Mouse (Mus musculus) neural tube, embryonic 13.5 days (tissue): Measurements from ENCODE around the gene Pxk. TPM values are rescaled to one million over a fixed set of nuclear protein-coding genes. Genes with fewer than 3 reads are reported as not detected.
"Not testable (repeated sequence)": the region's sequence is repeated elsewhere in the genome, so short reads cannot be mapped to it uniquely, and the experiment has no call there.

Source experiments
- ATAC-seq: fragments of 200-750 bp; cut with Nextera tagmentation; 2 replicates; pipeline ENCODE4 v1.8.0; 2017; ENCODE audit warnings: low read depth, mild to moderate bottlenecking, moderate TSS enrichment, moderate library complexity
- H3K27ac ChIP-seq: fragments of 300-500 bp; sonication (generic); replicated peaks from 2 replicates; pipeline ENCODE4 v1.5.1; 2015; ENCODE audit warnings: moderate library complexity, mild to moderate bottlenecking, inconsistent platforms
- H3K27me3 ChIP-seq: fragments of 300-500 bp; sonication (generic); 2 replicates; pipeline ENCODE4 v1.6.1; 2015; ENCODE audit warnings: mild to moderate bottlenecking, inconsistent platforms
- H3K36me3 ChIP-seq: fragments of 300-500 bp; sonication (generic); 2 replicates; pipeline ENCODE4 v1.6.1; 2015; ENCODE audit warnings: mild to moderate bottlenecking, inconsistent platforms
- H3K4me1 ChIP-seq: fragments of 300-500 bp; sonication (generic); replicated peaks from 2 replicates; pipeline ENCODE4 v1.6.1; 2015; ENCODE audit warnings: inconsistent platforms
- H3K4me2 ChIP-seq: fragments of 300-500 bp; sonication (generic); 2 replicates; pipeline ENCODE4 v1.6.1; 2015; ENCODE audit warnings: inconsistent platforms, mild to moderate bottlenecking, moderate library complexity
- H3K4me3 ChIP-seq: fragments of 300-500 bp; sonication (generic); 2 replicates; pipeline ENCODE4 v1.5.1; 2015; ENCODE audit warnings: mild to moderate bottlenecking, inconsistent platforms
- H3K9ac ChIP-seq: fragments of 300-500 bp; sonication (generic); 2 replicates; pipeline ENCODE4 v1.6.1; 2015; ENCODE audit warnings: moderate library complexity, mild to moderate bottlenecking, inconsistent platforms
- H3K9me3 ChIP-seq: fragments of 300-500 bp; sonication (generic); 2 replicates; pipeline ENCODE4 v1.6.1; 2016; ENCODE audit warnings: inconsistent platforms
- WGBS: fragments of 180-500 bp; shearing (Covaris S2); methylation state at CpG from one replicate; pipeline ENCODE4 v1.1.7; 2015; 5-methylcytosine and 5-hydroxymethylcytosine counted together
- polyA plus RNA-seq: library from polyadenylated mRNA; unstranded; fragments of >200 nt; fragmentation: Nextera tagmentation; extraction: Ambion mirVana; gene quantifications from 2 replicates; pipeline ENCODE4 v1.2.1, GENCODE M21; 2015

The Pxk gene
- polyA plus RNA-seq, 1 experiment from 2014 or later, result 67.8 TPM

DNA sequence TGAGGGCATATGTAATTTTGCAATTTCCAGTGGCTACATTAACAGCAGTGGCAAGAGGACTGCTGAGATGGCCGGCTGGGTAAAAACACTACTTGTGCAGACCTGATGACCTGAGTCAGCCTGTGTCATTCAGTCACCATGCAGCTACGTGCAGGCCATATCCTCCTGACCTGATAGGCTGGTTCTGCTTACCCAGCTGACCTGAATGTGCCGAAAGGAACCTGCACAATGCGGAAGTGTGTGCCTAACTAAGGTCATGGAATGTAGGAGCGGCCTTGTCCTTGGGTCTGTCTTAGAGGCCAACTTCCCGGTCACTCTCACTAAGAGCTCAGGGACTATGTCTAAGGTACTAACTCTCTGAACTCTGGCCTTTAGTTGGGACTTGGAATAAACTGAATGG, 13.5 kb downstream of the Pxk start:
- no peaks in the 10 kb centered on the region for H3K4me1 ChIP-seq

DNA sequence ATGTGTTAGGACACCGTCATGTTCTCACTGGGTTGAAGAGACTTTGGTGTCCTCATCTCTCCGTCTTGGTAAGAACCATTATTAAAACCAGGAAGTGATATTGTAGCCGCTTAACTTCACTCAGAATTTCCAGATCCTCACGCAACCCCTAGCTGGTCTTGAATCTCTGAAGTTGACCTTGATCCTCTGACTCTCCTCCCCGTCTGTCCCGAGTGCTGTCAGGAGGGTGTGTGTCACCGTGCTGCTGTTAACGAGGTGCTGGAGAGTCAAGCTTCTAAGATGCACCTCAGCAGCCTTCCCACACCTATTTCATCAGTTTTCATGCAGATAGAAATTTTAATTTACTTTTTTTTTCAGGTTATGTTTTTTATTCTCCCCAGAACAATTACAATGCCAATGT, 14.0 kb downstream of the Pxk start:
- Histone ChIP-seq H3K36me3 (no peaks in the 10 kb centered on the region), H3K27ac (no peak overlapping the region), H3K9ac (no peak overlapping the region), H3K27me3 (no peaks in the 10 kb centered on the region), H3K9me3 (no peaks in the 10 kb centered on the region), H3K4me2 (no peak overlapping the region), H3K4me3 (no peak overlapping the region), H3K4me1 (no peaks in the 10 kb centered on the region)
- 91% methylated on average over 8 of the region's 8 CpGs for WGBS
- no peak for ATAC-seq

More for the DNA sequence above, 13.5 kb downstream of the Pxk start:
- WGBS, result 92% methylated on average over 6 of the region's 6 CpGs
- Histone ChIP-seq H3K27ac (no peak overlapping the region), H3K9ac (no peak overlapping the region), H3K4me2 (no peak overlapping the region), H3K27me3 (no peaks in the 10 kb centered on the region), H3K9me3 (no peaks in the 10 kb centered on the region), H3K4me3 (no peak overlapping the region), H3K36me3 (no peaks in the 10 kb centered on the region)
- no peak for ATAC-seq

DNA sequence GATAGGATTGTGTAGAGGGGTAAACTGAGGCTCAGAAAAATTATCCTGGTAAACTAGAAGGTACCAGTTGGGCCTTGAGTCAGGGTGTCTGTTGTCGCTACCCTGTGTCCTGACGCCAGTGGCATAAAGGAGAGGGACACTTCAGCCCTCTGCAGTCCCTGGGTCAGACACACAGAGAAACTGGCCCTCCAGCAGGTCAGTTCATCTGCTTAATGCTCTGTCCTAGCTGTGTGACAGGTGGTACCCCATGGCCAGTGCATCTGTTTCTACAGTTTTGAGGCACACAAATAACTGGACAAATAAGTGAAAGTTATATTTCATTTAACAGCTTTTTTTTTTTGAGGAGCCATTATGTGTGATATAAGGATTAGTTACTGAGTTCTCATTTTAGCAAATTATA, 15.6 kb downstream of the Pxk start:
- no peak for ATAC-seq
- Histone ChIP-seq H3K36me3 (no peaks in the 10 kb centered on the region), H3K9me3 (no peaks in the 10 kb centered on the region), H3K27me3 (no peaks in the 10 kb centered on the region), H3K27ac (no peak overlapping the region), H3K4me3 (no peak overlapping the region), H3K4me1 (no peaks in the 10 kb centered on the region), H3K4me2 (no peak overlapping the region), H3K9ac (no peak overlapping the region)
- 81% methylated on average over 2 of the region's 2 CpGs for WGBS

DNA sequence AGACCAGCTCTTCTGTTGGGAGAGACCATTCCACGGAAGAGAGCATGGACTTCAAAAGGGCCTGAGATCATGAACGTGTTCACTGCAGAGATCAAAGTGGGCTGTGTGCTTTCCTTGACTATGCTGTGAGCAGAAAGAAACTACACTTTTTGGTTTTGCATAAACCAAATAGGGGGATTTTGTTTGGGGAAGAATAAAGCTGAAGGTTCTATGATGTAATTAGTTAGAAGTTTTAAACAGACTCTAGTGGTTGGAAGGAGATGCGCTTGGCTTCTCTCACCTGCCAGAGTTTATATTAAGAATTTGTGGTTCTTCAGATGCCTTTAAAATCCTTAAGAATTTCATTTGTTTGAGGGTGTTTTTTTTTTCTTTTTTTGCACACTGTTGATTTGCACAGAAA, 16.3 kb downstream of the Pxk start:
- no peak for ATAC-seq
- H3K36me3 ChIP-seq, result no peaks in the 10 kb centered on the region

DNA sequence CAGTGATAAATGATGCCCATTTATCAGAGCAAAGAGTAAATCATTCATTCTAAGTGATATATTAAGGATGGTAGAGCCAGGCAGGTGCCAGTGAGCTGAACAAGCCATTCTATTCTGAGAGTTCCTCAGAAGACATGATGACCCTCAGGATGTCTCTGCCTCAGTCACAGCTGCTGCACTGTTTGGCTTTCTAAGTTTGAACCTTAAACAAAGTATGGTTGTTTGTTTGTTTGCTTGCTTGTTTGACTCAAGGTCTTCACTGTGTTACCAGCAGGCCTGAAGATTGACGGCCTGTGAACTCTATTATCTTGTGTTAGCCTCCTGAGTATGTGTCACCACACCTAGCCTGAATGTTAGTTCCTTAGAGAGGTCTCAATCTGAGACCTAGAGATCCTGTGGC, 16.7 kb downstream of the Pxk start:
- 79% methylated on average over 1 of the region's 1 CpGs for WGBS
- no peaks in the 10 kb centered on the region for H3K27me3 ChIP-seq
- no peak for ATAC-seq

More for the DNA sequence above, 16.3 kb downstream of the Pxk start:
- Histone ChIP-seq H3K27me3 (no peaks in the 10 kb centered on the region), H3K4me1 (no peaks in the 10 kb centered on the region), H3K9ac (no peak overlapping the region), H3K4me2 (no peak overlapping the region), H3K4me3 (no peak overlapping the region), H3K9me3 (no peaks in the 10 kb centered on the region), H3K27ac (no peak overlapping the region)
- WGBS, result 72% methylated on average over 3 of the region's 3 CpGs

DNA sequence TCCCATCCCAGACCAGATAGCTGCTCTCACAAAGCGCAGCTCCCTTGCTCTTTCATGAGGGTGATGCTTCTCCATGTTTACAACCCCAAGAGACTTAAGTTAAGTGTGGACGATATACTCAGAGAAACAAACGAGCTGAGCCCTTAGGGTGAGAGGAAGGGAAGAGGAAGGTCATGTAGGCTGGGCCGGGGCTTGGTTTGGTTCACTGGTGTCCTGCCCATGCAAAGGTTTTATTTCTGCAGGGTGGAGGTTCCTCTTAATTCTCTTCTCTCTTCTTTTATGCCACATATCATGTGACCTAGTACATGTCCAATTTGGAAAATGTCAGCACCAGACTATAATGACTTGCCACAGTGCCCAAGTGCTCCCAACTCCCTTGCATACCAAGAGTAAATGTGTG, 17.8 kb downstream of the Pxk start:
- Histone ChIP-seq H3K9ac (no peak overlapping the region), H3K9me3 (no peaks in the 10 kb centered on the region), H3K4me1 (no peaks in the 10 kb centered on the region), H3K27ac (no peak overlapping the region), H3K4me2 (no peak overlapping the region), H3K36me3 (peaks cover 7% of the 10 kb centered on the region; the same call in 1 of the 2 replicates), H3K4me3 (no peak overlapping the region), H3K27me3 (no peaks in the 10 kb centered on the region)
- no peak for ATAC-seq
- WGBS, result 79% methylated on average over 4 of the region's 4 CpGs

More for the DNA sequence above, 16.7 kb downstream of the Pxk start:
- Histone ChIP-seq H3K4me3 (no peak overlapping the region), H3K4me1 (no peaks in the 10 kb centered on the region), H3K27ac (no peak overlapping the region), H3K4me2 (no peak overlapping the region), H3K9ac (no peak overlapping the region), H3K9me3 (no peaks in the 10 kb centered on the region), H3K36me3 (no peaks in the 10 kb centered on the region)

DNA sequence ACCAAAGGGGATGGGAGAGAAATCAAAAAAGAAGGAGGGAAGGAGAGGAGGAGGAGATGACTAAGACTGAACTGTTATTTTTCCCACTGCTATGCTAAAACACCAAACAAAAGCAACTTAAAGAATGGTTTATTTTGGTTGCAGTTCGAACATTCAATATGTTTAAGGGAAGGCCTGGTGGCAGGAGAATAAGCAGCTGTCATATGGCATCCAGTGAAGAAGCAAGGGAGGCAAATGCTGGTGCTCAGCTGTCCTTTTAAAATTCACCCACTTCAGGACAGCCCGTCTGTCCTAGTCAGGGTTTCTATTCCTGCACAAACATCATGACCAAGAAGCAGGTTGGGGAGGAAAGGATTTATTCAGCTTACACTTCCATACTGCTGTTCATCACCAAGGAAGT, 19.4 kb downstream of the Pxk start:
- H3K9me3 ChIP-seq, result no peaks in the 10 kb centered on the region
- WGBS, result 83% methylated on average over 2 of the region's 2 CpGs

DNA sequence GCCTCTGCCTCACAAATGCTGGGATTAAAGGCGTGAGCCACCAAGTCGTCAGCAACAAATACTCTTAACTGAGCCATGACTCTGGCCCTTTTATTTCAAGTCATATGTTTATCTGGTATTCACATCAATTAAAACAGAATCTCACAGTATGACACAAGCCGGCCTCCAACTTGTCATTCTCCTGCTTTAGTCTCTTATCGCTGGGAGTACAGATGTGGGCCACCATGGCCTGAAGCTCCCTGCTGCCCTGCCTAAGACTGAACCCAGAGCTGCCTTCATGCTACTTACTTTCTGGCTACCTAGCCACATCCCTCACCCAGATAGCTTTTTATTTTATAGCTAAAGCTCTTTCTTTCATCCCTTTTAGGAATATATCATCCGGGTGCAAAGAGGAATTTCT, 21.4 kb downstream of the Pxk start:
- no peak overlapping the region for H3K4me2 ChIP-seq
- H3K27me3 ChIP-seq, result no peaks in the 10 kb centered on the region
- H3K27ac ChIP-seq, result no peak overlapping the region
- no peaks in the 10 kb centered on the region for H3K4me1 ChIP-seq
- no peak for ATAC-seq
- no peak overlapping the region for H3K9ac ChIP-seq
- peaks cover 36% of the 10 kb centered on the region for H3K36me3 ChIP-seq
- H3K4me3 ChIP-seq, result no peak overlapping the region
- H3K9me3 ChIP-seq, result no peaks in the 10 kb centered on the region
- 96% methylated on average over 5 of the region's 5 CpGs for WGBS

More for the DNA sequence above, 19.4 kb downstream of the Pxk start:
- Histone ChIP-seq H3K36me3 (peaks cover 19% of the 10 kb centered on the region), H3K9ac (no peak overlapping the region), H3K4me1 (no peaks in the 10 kb centered on the region), H3K4me2 (no peak overlapping the region), H3K27me3 (no peaks in the 10 kb centered on the region), H3K27ac (no peak overlapping the region), H3K4me3 (no peak overlapping the region)
- no peak for ATAC-seq

DNA sequence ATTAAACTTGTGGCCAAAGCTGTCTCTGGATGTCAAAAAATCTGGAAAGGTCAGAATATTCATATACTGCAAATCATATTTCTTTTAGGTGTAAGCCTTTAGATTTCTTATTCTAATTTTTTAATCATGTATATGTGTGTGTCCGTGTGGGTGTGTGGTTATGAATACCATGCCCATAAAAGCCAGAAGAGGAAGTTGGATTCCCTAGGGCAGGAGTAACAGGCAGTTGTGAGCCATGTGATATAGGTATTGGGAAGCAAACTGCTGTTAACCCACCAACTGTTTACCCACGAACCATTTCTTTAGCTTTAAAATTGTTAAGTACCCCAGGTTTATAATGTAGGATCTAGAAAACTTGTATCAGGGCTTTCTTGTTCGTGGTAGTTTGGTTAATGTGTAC, 21.9 kb downstream of the Pxk start:
- Histone ChIP-seq H3K4me1 (no peaks in the 10 kb centered on the region), H3K4me3 (no peak overlapping the region), H3K27ac (no peak overlapping the region), H3K9ac (no peak overlapping the region), H3K9me3 (no peaks in the 10 kb centered on the region), H3K4me2 (no peak overlapping the region), H3K36me3 (peaks cover 36% of the 10 kb centered on the region), H3K27me3 (no peaks in the 10 kb centered on the region)
- no peak for ATAC-seq
- WGBS, result 85% methylated on average over 3 of the region's 3 CpGs

DNA sequence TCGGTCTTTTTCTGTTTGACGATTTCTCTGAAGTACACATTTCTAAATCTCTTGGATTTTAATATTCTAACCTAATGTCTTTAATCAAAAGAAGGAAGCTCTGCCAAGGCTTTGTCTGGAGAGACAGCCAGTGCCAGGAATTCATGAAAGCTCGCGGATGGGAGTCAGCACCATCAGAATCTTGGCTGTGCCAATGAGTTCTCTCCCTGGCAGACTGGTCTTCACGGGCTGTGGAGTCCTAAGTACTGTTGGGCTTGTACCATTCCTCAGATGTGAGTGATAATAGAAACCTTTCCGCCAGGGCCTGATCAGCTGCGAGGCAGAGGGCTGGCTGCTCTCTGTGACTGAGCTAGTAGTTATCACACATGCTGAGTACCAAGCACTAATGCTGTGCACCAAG, 25.1 kb downstream of the Pxk start:
- no peak overlapping the region for H3K4me2 ChIP-seq
- no peaks in the 10 kb centered on the region for H3K27me3 ChIP-seq
- no peak overlapping the region for H3K4me3 ChIP-seq
- 94% methylated on average over 7 of the region's 7 CpGs for WGBS
- no peaks in the 10 kb centered on the region for H3K9me3 ChIP-seq
- H3K36me3 ChIP-seq, result peaks cover 57% of the 10 kb centered on the region
- H3K4me1 ChIP-seq, result no peaks in the 10 kb centered on the region
- H3K27ac ChIP-seq, result no peak overlapping the region
- ATAC-seq, result no peak
- H3K9ac ChIP-seq, result no peak overlapping the region

DNA sequence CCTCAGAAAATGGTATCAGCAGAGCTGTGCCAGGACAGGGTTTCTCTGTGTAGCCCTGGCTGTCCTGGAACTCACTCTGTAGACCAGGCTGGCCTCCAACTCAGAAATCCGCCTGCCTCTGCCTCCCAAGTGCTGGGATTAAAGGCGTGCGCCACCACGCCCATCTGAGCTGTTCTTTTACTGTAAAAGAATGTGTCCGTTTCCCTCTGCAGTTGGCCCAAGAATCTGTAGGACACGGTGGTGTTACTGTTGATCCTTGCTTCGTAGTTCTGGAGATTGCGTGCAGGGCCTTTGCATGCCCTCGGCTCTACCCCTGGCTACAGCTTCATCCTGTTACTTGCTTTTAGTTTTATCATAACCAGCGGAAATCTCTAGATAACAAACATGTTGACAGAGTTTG, 25.6 kb downstream of the Pxk start:
- not testable (repeated sequence) for H3K9ac ChIP-seq, H3K4me1 ChIP-seq, ATAC-seq, H3K27ac ChIP-seq, H3K27me3 ChIP-seq, H3K9me3 ChIP-seq, H3K4me3 ChIP-seq, H3K4me2 ChIP-seq
- H3K36me3 ChIP-seq, result peaks cover 57% of the 10 kb centered on the region
- 95% methylated on average over 10 of the region's 10 CpGs for WGBS

DNA sequence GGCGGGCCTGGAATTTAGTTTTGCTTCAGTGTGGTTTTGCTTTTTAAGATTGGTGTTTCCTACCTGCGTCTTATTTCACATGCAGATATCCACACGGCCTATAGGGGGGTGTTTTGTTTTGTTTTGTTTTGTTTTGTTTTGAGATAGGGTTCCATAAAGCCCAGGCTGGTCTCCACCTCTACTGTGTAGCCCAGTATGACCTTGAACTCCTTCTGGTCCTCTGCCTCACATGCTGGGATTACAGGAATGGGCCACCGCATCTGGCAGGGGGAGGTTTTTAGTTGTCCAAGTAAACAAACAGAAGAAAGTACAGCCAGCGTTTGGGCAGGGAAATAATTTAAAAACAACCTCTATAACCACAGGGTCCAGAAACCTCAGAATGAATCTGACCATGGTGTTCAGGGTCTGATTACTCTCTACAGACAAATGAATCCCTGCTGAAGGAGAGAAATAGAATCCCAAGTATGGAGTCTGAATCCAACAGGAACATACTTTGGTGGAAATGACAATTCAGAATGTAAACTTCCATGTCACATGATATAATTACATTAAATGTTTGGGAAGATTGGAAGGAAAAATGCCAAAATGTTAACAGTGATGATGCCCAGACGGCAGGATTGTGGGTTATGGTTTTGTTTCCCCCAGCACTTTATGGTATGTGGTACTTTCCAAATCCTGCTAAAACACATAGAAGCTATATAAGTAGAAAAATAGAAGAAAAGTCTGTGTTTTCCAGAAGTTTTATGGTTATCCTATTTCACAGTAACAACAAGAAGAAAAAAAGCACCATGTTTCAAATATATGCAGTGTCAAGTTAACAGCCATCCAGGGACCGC, 26.3 kb downstream of the Pxk start:
- WGBS, result 90% methylated on average over 7 of the region's 7 CpGs
- no peaks in the 10 kb centered on the region for H3K27me3 ChIP-seq
- no peak overlapping the region for H3K9ac ChIP-seq
- ATAC-seq, result no peak
- no peak overlapping the region for H3K4me2 ChIP-seq
- peaks cover 57% of the 10 kb centered on the region for H3K36me3 ChIP-seq
- H3K4me1 ChIP-seq, result no peaks in the 10 kb centered on the region
- no peak overlapping the region for H3K27ac ChIP-seq
- H3K9me3 ChIP-seq, result no peaks in the 10 kb centered on the region
- H3K4me3 ChIP-seq, result no peak overlapping the region

DNA sequence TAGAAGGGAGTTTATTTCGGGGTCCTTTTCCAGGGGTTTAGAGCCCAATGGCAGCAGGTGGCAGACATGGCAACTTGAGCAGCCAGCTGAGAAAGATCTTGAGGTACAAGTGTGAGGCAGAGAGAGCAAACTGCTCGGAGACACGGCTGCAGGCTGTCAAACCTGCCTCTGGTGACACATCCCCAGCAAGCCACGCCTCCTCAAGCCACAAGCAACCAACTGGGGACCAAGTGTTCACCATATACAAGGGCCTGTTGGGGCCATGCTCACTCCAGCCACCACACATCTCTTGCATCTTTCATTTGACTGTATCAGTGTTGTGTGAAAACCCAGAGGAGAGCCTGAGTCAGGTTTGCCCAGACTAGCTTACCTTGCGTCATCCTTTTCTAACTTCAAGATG, 30.0 kb downstream of the Pxk start:
- Histone ChIP-seq H3K36me3 (peaks cover 59% of the 10 kb centered on the region), H3K4me2 (no peak overlapping the region), H3K27me3 (no peaks in the 10 kb centered on the region), H3K4me1 (no peaks in the 10 kb centered on the region), H3K9ac (no peak overlapping the region), H3K9me3 (no peaks in the 10 kb centered on the region), H3K27ac (no peak overlapping the region), H3K4me3 (no peak overlapping the region)
- ATAC-seq, result no peak
- 77% methylated on average over 5 of the region's 5 CpGs for WGBS
